Mouse (Mus musculus): ENCODE measurements around the gene Sfmbt2. TPM values are rescaled to one million over a fixed set of nuclear protein-coding genes. Genes with fewer than 3 reads are reported as not detected.

The Sfmbt2 gene
- polyA plus RNA-seq, 1 experiment from 2014 or later = 3.8 TPM

- H3K27me3 ChIP-seq = peaks cover 71% of the 10 kb centered on the region
- peak overlapping the region; percentile 92 for H3K4me2 ChIP-seq (replicated peaks)
- H3K27ac ChIP-seq = no peak overlapping the region
- WGBS = under 1% methylated on average over 30 of the region's 30 CpGs
- H3K4me3 ChIP-seq = peak overlapping the region; percentile 61
- ATAC-seq (ENCODE audit: low FRiP score, low read depth) = no peak
- peak overlapping the region; percentile 64 for H3K9ac ChIP-seq
- no peaks in the 10 kb centered on the region for H3K36me3 ChIP-seq
- H3K9me3 ChIP-seq = no peaks in the 10 kb centered on the region
- H3K4me1 ChIP-seq = peaks cover 26% of the 10 kb centered on the region
These were observed 3.3 kb downstream of the Sfmbt2 start for GRCm38 (mm10) chr2:10373508-10374206.

GRCm38 (mm10) chr2:10374207-10375023 lies 4.1 kb downstream of the Sfmbt2 start:
- Histone ChIP-seq H3K27ac (no peak overlapping the region), H3K9me3 (no peaks in the 10 kb centered on the region), H3K4me2 (replicated peaks) (peak overlapping the region; percentile 92), H3K4me3 (peak overlapping the region; percentile 61), H3K4me1 (peaks cover 26% of the 10 kb centered on the region), H3K27me3 (peaks cover 67% of the 10 kb centered on the region), H3K36me3 (no peaks in the 10 kb centered on the region), H3K9ac (peak overlapping the region; percentile 67)
- ATAC-seq (ENCODE audit: low FRiP score, low read depth) = peak; percentile 73
- WGBS = under 1% methylated on average over 34 of the region's 34 CpGs

- H3K4me1 ChIP-seq = peaks cover 26% of the 10 kb centered on the region
- H3K9ac ChIP-seq = peak overlapping the region; percentile 67
- WGBS = under 1% methylated on average over 22 of the region's 22 CpGs
- peak overlapping the region; percentile 92 for H3K4me2 ChIP-seq (replicated peaks)
- peaks cover 61% of the 10 kb centered on the region for H3K27me3 ChIP-seq
- ATAC-seq (ENCODE audit: low FRiP score, low read depth) = no peak
- H3K36me3 ChIP-seq = no peaks in the 10 kb centered on the region
- no peak overlapping the region for H3K27ac ChIP-seq
- H3K4me3 ChIP-seq = peak overlapping the region; percentile 61
- H3K9me3 ChIP-seq = no peaks in the 10 kb centered on the region
These were observed 4.7 kb downstream of the Sfmbt2 start for GRCm38 (mm10) chr2:10375024-10375372.

- H3K9ac ChIP-seq = no peak overlapping the region
- no peaks in the 10 kb centered on the region for H3K36me3 ChIP-seq
- H3K4me1 ChIP-seq = no peaks in the 10 kb centered on the region
- no peaks in the 10 kb centered on the region for H3K9me3 ChIP-seq
- no peak overlapping the region for H3K4me2 ChIP-seq (replicated peaks)
- WGBS = 79% methylated on average over 4 of the region's 4 CpGs
- no peak overlapping the region for H3K27ac ChIP-seq
- 0 out of 2 replicates have a peak, but pooled peaks cover 6% of the 10 kb centered on the region for H3K27me3 ChIP-seq
- H3K4me3 ChIP-seq = no peak overlapping the region
- ATAC-seq (ENCODE audit: low FRiP score, low read depth) = no peak
These were observed 19.7 kb downstream of the Sfmbt2 start for GRCm38 (mm10) chr2:10389988-10390387.

GRCm38 (mm10) chr2:10390791-10391190 lies 20.5 kb downstream of the Sfmbt2 start:
- Histone ChIP-seq H3K4me2 (replicated peaks) (no peak overlapping the region), H3K9me3 (no peaks in the 10 kb centered on the region), H3K27me3 (0 out of 2 replicates have a peak, but pooled peaks cover 6% of the 10 kb centered on the region), H3K9ac (no peak overlapping the region), H3K4me1 (no peaks in the 10 kb centered on the region), H3K4me3 (no peak overlapping the region), H3K27ac (no peak overlapping the region), H3K36me3 (no peaks in the 10 kb centered on the region)
- 28% methylated on average over 7 of the region's 7 CpGs for WGBS
- ATAC-seq (ENCODE audit: low FRiP score, low read depth) = no peak

- Histone ChIP-seq H3K36me3 (no peaks in the 10 kb centered on the region), H3K9me3 (no peaks in the 10 kb centered on the region), H3K27ac (no peak overlapping the region), H3K4me2 (replicated peaks) (no peak overlapping the region), H3K4me1 (peaks cover 5% of the 10 kb centered on the region; the same call in 1 of the 2 replicates), H3K9ac (no peak overlapping the region), H3K27me3 (peaks cover 6% of the 10 kb centered on the region; the same call in 1 of the 2 replicates), H3K4me3 (no peak overlapping the region)
- WGBS = 91% methylated on average over 11 of the region's 11 CpGs
- ATAC-seq (ENCODE audit: low FRiP score, low read depth) = no peak
These were observed 24.8 kb downstream of the Sfmbt2 start for GRCm38 (mm10) chr2:10395143-10395542.

- H3K9me3 ChIP-seq = no peaks in the 10 kb centered on the region
- H3K4me1 ChIP-seq = peaks cover 5% of the 10 kb centered on the region; the same call in 1 of the 2 replicates
- H3K9ac ChIP-seq = no peak overlapping the region
- H3K4me2 ChIP-seq (replicated peaks) = no peak overlapping the region
- no peak overlapping the region for H3K27ac ChIP-seq
- no peak overlapping the region for H3K4me3 ChIP-seq
- 69% methylated on average over 9 of the region's 9 CpGs for WGBS
- no peaks in the 10 kb centered on the region for H3K36me3 ChIP-seq
- ATAC-seq (ENCODE audit: low FRiP score, low read depth) = 0 out of 2 replicates have a peak, but pooled peaks have one; percentile 8
- no peaks in the 10 kb centered on the region; the same call in 1 of the 2 replicates for H3K27me3 ChIP-seq
These were observed 27.5 kb downstream of the Sfmbt2 start for GRCm38 (mm10) chr2:10397790-10398189.

- no peak overlapping the region for H3K4me3 ChIP-seq
- H3K4me2 ChIP-seq (replicated peaks) = no peak overlapping the region
- WGBS = 88% methylated on average over 2 of the region's 2 CpGs
- H3K9ac ChIP-seq = no peak overlapping the region
- no peaks in the 10 kb centered on the region for H3K9me3 ChIP-seq
- no peak for ATAC-seq (ENCODE audit: low FRiP score, low read depth)
- peaks cover 3% of the 10 kb centered on the region for H3K36me3 ChIP-seq
- H3K4me1 ChIP-seq = no peaks in the 10 kb centered on the region
- peaks cover 1% of the 10 kb centered on the region; the same call in 1 of the 2 replicates for H3K27me3 ChIP-seq
- H3K27ac ChIP-seq = no peak overlapping the region
These were observed 35.8 kb downstream of the Sfmbt2 start for GRCm38 (mm10) chr2:10406151-10406550.

GRCm38 (mm10) chr2:10409422-10409821 lies 39.1 kb downstream of the Sfmbt2 start:
- no peak overlapping the region for H3K27ac ChIP-seq
- H3K27me3 ChIP-seq = peaks cover 7% of the 10 kb centered on the region; the same call in 1 of the 2 replicates
- H3K4me3 ChIP-seq = no peak overlapping the region
- 69% methylated on average over 13 of the region's 13 CpGs for WGBS
- H3K4me2 ChIP-seq (replicated peaks) = no peak overlapping the region
- ATAC-seq (ENCODE audit: low FRiP score, low read depth) = no peak
- H3K4me1 ChIP-seq = no peaks in the 10 kb centered on the region
- H3K9ac ChIP-seq = no peak overlapping the region
- H3K36me3 ChIP-seq = peaks cover 1% of the 10 kb centered on the region
- H3K9me3 ChIP-seq = no peaks in the 10 kb centered on the region

GRCm38 (mm10) chr2:10410069-10410468 lies 39.8 kb downstream of the Sfmbt2 start:
- no peaks in the 10 kb centered on the region for H3K4me1 ChIP-seq
- H3K4me3 ChIP-seq = no peak overlapping the region
- no peaks in the 10 kb centered on the region for H3K36me3 ChIP-seq
- WGBS = 85% methylated on average over 5 of the region's 5 CpGs
- H3K9ac ChIP-seq = no peak overlapping the region
- H3K9me3 ChIP-seq = no peaks in the 10 kb centered on the region
- H3K27ac ChIP-seq = no peak overlapping the region
- ATAC-seq (ENCODE audit: low FRiP score, low read depth) = no peak
- peaks cover 7% of the 10 kb centered on the region; the same call in 1 of the 2 replicates for H3K27me3 ChIP-seq
- H3K4me2 ChIP-seq (replicated peaks) = no peak overlapping the region

GRCm38 (mm10) chr2:10420944-10421420 lies 50.7 kb downstream of the Sfmbt2 start:
- Histone ChIP-seq H3K4me1 (no peaks in the 10 kb centered on the region), H3K4me2 (replicated peaks) (no peak overlapping the region), H3K4me3 (no peak overlapping the region), H3K9ac (no peak overlapping the region), H3K27me3 (no peaks in the 10 kb centered on the region), H3K36me3 (no peaks in the 10 kb centered on the region), H3K9me3 (0 out of 2 replicates have a peak, but pooled peaks cover 4% of the 10 kb centered on the region), H3K27ac (no peak overlapping the region)
- 78% methylated on average over 6 of the region's 6 CpGs for WGBS
- ATAC-seq (ENCODE audit: low FRiP score, low read depth) = no peak

- Histone ChIP-seq H3K27ac (no peak overlapping the region), H3K9ac (no peak overlapping the region), H3K9me3 (no peaks in the 10 kb centered on the region), H3K36me3 (no peaks in the 10 kb centered on the region), H3K4me3 (no peak overlapping the region), H3K4me1 (no peaks in the 10 kb centered on the region), H3K4me2 (replicated peaks) (no peak overlapping the region), H3K27me3 (peaks cover 27% of the 10 kb centered on the region; the same call in 1 of the 2 replicates)
- ATAC-seq (ENCODE audit: low FRiP score, low read depth) = no peak
- 48% methylated on average over 9 of the region's 9 CpGs for WGBS
These were observed 67.0 kb downstream of the Sfmbt2 start for GRCm38 (mm10) chr2:10437290-10437689.

All from limb, embryonic 13.5 days (tissue).